Mouse (Mus musculus): ENCODE results near the gene Fads1.

The Fads1 gene

DNA sequence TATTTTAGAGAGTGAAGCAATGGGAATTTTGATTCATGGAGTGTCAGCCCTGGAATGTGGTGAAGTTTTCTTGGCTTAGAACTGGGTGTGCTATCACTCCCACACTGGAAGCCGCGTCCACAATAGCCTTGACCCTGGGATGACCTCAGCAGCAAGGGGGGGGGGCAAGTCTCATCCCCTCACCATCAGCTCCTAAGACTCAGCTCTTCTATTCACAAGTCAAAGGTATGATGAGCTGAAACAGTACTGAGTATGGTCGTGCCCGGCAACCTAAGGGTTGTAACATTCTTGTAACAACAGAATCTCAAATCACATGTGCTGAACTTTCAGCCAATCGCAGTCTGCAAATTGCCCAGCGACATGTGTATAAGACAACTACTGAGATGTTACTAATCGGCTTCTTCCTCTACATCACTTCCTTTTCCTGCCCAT is 5.7 kb upstream of the Fads1 start:
- no peak for DNase-seq (ENCODE audit: low spot score in 2 of 2)

DNA sequence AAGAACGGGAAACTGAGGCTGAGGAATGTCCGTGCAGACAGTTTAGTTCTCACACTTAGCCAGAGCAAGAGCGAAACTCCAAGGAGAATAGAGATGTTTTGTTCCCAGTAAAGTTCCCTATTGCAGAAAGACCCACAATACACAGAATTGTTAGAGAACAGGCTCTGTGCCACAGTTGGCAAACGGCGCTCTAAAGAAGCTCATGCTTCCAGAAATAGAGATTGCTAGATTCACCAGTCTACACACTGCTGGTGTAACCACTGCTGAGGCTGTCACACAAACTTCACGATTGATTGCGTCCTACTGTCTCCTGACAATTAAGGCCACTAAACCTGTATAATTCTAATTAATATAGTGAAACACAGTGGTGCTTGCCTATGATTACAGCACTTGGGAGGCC is 1.5 kb upstream of the Fads1 start:
- DNase-seq (ENCODE audit: low spot score in 2 of 2), result no peak

DNA sequence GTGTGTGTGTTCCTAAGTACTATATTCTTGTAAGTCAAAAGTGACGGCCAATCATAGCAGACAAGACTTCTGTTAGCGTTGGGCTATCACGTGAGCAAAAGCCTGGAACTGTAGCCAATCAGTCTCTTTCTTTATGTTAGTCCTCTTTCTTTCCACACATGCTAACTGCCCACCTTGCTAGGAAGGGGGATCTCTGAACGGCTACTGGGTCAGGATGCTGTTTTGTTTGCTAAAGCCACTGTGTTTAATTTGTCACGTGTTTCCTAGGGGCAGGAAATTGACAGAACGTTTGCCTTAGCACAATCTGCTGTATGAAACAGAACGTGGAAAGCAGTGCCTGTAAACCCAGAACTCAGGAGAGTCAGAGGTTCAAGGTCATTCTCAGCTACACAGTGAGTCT is 546 bp upstream of the Fads1 start:
- DNase-seq (ENCODE audit: low spot score in 2 of 2), result no peak

GRCm38 (mm10) chr19:10183299-10183983 is 753 bp downstream of the Fads1 start:
- peak; percentile 68 to 80 for DNase-seq (ENCODE audit: low spot score in 2 of 2)

DNA sequence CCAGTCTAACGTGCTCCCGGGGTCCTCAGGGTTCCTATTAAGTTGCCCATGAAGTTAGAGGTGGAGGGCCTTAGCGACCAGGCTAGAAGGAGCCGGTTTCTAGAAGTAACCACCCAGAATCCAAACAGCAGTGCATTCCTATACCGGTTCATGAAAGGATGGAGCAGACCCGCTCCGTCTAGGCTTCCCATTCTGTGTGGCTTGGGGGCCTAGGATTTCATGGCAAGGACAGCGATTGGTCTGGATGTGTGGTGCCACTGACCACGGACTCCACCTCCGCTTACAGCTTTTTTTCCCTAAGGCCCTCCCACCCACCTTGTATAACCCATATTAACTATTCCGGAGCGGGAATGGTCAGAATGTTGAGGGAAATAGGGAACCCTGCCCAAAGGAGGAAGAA is 1.4 kb downstream of the Fads1 start:
- DNase-seq (ENCODE audit: low spot score in 2 of 2), result peak; percentile 47 to 51

DNA sequence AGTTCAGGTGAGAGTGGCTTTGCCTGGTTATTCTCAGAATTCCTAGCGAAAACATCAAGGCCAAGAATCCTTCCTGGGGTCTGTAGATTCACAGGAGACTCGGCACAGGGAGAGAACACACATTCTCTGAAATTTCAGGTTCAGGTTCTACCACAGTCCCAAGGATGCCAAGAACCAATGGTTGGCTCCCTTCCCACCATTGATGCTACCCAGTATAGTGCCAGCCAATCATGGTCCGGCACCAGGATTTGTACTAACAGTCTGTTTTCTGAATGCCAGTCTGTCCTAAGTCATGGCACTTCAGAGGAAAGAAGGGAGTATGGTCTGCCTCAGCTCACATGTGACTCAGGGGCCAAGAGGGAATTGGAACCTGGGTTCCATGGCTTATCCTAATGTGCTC is 3.2 kb downstream of the Fads1 start:
- DNase-seq (ENCODE audit: low spot score in 2 of 2), result no peak

DNA sequence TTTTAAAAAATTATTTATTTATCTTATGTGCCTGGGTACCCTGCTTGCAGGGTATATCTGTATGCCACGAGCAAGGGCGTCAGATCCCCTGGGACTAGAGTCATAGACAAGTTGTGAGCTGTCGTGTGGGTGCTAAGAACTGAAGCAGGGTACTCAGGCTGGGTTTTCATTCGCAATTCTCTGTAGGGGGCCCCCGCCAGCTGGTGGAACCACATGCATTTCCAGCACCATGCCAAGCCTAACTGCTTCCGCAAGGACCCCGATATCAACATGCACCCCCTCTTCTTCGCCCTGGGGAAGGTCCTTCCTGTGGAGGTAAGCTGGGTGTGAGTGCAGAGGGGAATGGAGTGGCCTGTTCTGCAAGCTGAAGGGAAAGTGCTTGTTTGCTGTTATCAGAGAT is 3.9 kb downstream of the Fads1 start:
- DNase-seq (ENCODE audit: low spot score in 2 of 2), result no peak

GRCm38 (mm10) chr19:10188281-10188811 is 5.7 kb downstream of the Fads1 start:
- peak; percentile 60 to 72 for DNase-seq (ENCODE audit: low spot score in 2 of 2)

DNA sequence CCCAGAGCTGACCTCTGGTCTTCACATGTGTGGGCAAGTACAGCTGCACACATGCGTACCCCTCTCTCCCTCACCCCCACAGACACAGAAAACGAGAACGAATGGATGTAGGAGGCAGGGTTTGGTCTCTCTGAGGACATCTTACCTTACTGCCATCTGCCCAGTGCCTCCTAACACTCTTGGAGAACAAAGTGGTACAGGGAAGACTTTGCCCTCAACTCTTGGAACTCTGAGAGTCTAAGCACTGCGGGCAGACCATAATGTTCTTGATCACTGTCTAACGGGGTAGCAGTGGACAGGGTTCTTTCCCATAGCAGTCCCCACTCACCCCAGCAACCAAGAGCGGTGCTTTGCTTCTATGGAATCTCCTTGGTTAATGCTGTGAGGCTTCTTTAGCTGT is 6.3 kb downstream of the Fads1 start:
- DNase-seq (ENCODE audit: low spot score in 2 of 2), result no peak

DNA sequence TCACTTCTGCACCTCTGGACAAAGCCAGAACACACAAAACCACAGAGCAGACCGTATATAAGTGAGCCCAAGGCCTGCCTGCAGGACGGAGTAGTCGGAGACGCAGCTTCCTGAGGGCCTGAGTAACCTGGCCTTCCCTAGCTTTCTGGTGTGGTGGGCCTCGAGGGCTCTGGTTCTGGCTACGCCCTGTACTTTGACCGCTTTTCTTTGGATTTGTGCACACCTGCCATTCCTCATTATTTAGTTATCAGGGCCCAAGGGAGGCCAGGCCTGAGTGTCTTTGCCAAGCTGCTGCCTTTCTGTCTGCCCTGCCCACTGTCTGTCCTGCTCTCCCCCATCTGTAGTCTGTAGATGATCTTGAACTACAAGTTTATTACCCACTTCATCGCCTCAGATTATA is 7.3 kb downstream of the Fads1 start:
- DNase-seq (ENCODE audit: low spot score in 2 of 2), result no peak

GRCm38 (mm10) chr19:10190796-10191195 is 8.1 kb downstream of the Fads1 start:
- peak; percentile 70 to 73 for DNase-seq (ENCODE audit: low spot score in 2 of 2)

DNA sequence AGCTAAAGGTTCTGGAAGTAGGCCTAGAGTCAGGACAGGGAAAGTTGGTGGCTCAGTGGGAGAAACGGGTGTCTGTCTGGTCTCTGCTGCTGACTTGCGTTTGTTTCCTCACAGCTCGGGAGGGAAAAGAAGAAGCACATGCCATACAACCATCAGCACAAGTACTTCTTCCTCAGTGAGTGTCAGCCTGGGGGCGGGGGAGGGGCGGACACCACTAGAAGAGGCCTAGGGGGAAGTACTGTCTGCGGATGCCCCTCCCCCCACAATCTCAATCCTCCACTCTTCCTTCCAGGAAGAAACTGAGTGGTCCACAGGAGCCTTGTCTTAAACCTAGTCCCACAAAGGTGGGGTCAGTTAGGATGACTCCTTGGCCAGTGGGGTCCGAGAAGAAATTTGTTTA is 8.6 kb downstream of the Fads1 start:
- no peak for DNase-seq (ENCODE audit: low spot score in 2 of 2)

DNA sequence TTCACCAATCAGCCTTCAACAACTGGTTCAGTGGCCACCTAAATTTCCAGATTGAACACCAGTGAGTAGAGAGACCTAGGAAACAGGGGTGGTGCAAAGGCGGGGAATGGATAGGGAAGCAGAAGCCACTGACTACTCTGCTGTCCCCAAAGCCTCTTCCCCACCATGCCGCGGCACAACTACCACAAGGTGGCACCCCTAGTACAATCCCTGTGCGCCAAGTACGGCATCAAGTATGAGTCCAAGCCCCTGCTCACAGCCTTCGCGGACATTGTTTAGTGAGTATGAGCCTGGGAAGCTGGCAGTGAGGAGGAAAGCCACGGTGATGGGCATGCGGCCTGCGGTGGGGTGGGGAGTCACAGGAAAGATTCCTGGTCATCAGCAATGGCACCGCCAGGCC is 11.6 kb downstream of the Fads1 start:
- no peak for DNase-seq (ENCODE audit: low spot score in 2 of 2)

- no peak for DNase-seq (ENCODE audit: low spot score in 2 of 2)
Observed at GRCm38 (mm10) chr19:10195252-10195651, 12.6 kb downstream of the Fads1 start.

- no peak for DNase-seq (ENCODE audit: low spot score in 2 of 2)
Observed at GRCm38 (mm10) chr19:10197130-10197529, 14.4 kb downstream of the Fads1 start.

DNA sequence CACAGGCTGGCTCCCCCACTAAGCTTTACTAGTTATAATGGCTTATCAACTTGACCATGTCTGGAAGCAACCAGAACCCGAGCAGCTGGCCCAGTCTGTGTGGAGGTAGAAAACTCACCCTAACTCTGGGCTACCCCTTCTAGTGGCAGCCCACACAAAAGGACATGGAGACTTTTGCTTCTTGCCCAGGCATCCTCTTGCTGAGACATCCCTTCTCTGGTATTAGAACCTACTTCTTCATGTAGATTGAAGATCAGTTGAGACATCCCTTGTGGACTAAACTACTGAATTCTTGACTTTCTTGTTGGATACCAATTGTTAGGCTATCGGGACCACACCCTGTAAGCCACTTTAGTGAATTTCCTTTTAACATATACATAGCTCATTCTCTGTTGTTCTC is 15.6 kb downstream of the Fads1 start:
- DNase-seq (ENCODE audit: low spot score in 2 of 2), result no peak

GRCm38 (mm10) chr19:10198723-10199122 is 16.0 kb downstream of the Fads1 start:
- DNase-seq (ENCODE audit: low spot score in 2 of 2), result peak; percentile 46 to 75

- DNase-seq (ENCODE audit: low spot score in 2 of 2), result no peak
Observed at GRCm38 (mm10) chr19:10203146-10203847, 20.6 kb downstream of the Fads1 start.

- DNase-seq (ENCODE audit: low spot score in 2 of 2), result peak; percentile 87 to 88
Observed at GRCm38 (mm10) chr19:10203848-10204615, 21.3 kb downstream of the Fads1 start, which contains the start of the genes Tmem258 and Fen1. Gene Tmem258, plus strand, starts transcription at chr19:10204014. Gene Fen1, minus strand, starts transcription at chr19:10204169.

- no peak for DNase-seq (ENCODE audit: low spot score in 2 of 2)
Observed at GRCm38 (mm10) chr19:10204616-10205001, 21.9 kb downstream of the Fads1 start.

- DNase-seq (ENCODE audit: low spot score in 2 of 2), result no peak
Observed at GRCm38 (mm10) chr19:10205051-10205450, 22.4 kb downstream of the Fads1 start.

GRCm38 (mm10) chr19:10208851-10209250 is 26.2 kb downstream of the Fads1 start:
- DNase-seq (ENCODE audit: low spot score in 2 of 2), result no peak
